Mouse (Mus musculus) left cerebral cortex, postnatal 14 days (tissue): ENCODE measurements around the gene Nhp2. TPM values are rescaled to one million over a fixed set of nuclear protein-coding genes. Genes with fewer than 3 reads are reported as not detected.
"Not testable (repeated sequence)": the region's sequence is repeated elsewhere in the genome, so short reads cannot be mapped to it uniquely, and the experiment has no call there.

Experiments used
- DNase-seq, 2 experiments: peaks; one replicate each; pipeline ENCODE4 v3.0.0; 2021 to 2022; ENCODE audit warnings: low spot score in 2 of 2, mixed read lengths in 1 of 2
- intact Hi-C: fragments of 180-260 bp; cut with DNase I; formaldehyde crosslinking; loops from one replicate; pipeline ENCODE4 v1.15.1; 2025
- total RNA-seq, 2 experiments: library from RNA; stranded (reverse); gene quantifications; 2 replicates each; pipeline ENCODE4 v1.2.3; 2021

Gene Nhp2
- total RNA-seq, 2 experiments from 2014 or later, result 46.5 to 49.4 TPM

- DNase-seq, result no peak
- intact Hi-C loops, result no loop called here
These were observed 17.3 kb upstream of the Nhp2 start for GRCm38 (mm10) chr11:51602253-51602652.

GRCm38 (mm10) chr11:51605602-51606446, 13.7 kb upstream of the Nhp2 start:
- DNase-seq, result peak; percentile 64 to 77
- intact Hi-C loops, result no loop called here

- intact Hi-C loops, result no loop called here
- peak; percentile 99 for DNase-seq
These were observed 13.0 kb upstream of the Nhp2 start, which contains the start of gene Hnrnpab for GRCm38 (mm10) chr11:51606447-51607095. Gene Hnrnpab, minus strand, starts transcription at chr11:51606847.

GRCm38 (mm10) chr11:51607096-51607738, 12.3 kb upstream of the Nhp2 start:
- intact Hi-C loops, result no loop called here
- no peak for DNase-seq

GRCm38 (mm10) chr11:51609266-51609909, 10.1 kb upstream of the Nhp2 start:
- DNase-seq, result no peak
- intact Hi-C loops, result no loop called here

- intact Hi-C loops, DNase-seq: not testable (repeated sequence)
These were observed 9.6 kb upstream of the Nhp2 start for GRCm38 (mm10) chr11:51609940-51610339.

GRCm38 (mm10) chr11:51614256-51614655, 5.3 kb upstream of the Nhp2 start:
- intact Hi-C loops, result no loop called here
- no peak for DNase-seq

GRCm38 (mm10) chr11:51615129-51615528, 4.4 kb upstream of the Nhp2 start:
- DNase-seq, result no peak
- intact Hi-C loops, result no loop called here

GRCm38 (mm10) chr11:51615601-51616000, 3.9 kb upstream of the Nhp2 start:
- DNase-seq, result no peak
- intact Hi-C loops, result no loop called here

- intact Hi-C loops, DNase-seq: not testable (repeated sequence)
These were observed 3.4 kb upstream of the Nhp2 start for GRCm38 (mm10) chr11:51616113-51616512.

- intact Hi-C loops, result loop anchor here (1.0 kb wide), 1 partner anchor 64 kb away; no protein-coding TSS in a partner anchor
- DNase-seq, result peak; percentile 82 to 83
These were observed 1.8 kb upstream of the Nhp2 start for GRCm38 (mm10) chr11:51617693-51618092.

- intact Hi-C loops, result no loop called here
- no peak for DNase-seq
These were observed 584 bp upstream of the Nhp2 start for GRCm38 (mm10) chr11:51618894-51619408.

GRCm38 (mm10) chr11:51620084-51620483, 549 bp downstream of the Nhp2 start:
- DNase-seq, result no peak
- intact Hi-C loops, result no loop called here

GRCm38 (mm10) chr11:51621776-51622175, 2.2 kb downstream of the Nhp2 start:
- no peak for DNase-seq

GRCm38 (mm10) chr11:51622971-51623491, 3.5 kb downstream of the Nhp2 start:
- peak; percentile 76 to 91 for DNase-seq
- intact Hi-C loops, result no loop called here

More at GRCm38 (mm10) chr11:51621776-51622175, 2.2 kb downstream of the Nhp2 start:
- intact Hi-C loops, result no loop called here

- intact Hi-C loops, result no loop called here
- DNase-seq, result no peak
These were observed 5.8 kb downstream of the Nhp2 start for GRCm38 (mm10) chr11:51625187-51625820.

GRCm38 (mm10) chr11:51627425-51627824, 7.9 kb downstream of the Nhp2 start:
- no peak for DNase-seq
- intact Hi-C loops, result no loop called here

GRCm38 (mm10) chr11:51627907-51628306, 8.4 kb downstream of the Nhp2 start:
- DNase-seq, result no peak
- intact Hi-C loops, result no loop called here
